Mouse (Mus musculus) thymus, postnatal 0 days (tissue): ENCODE measurements around the gene Fgf3. TPM values are rescaled to one million over a fixed set of nuclear protein-coding genes. Genes with fewer than 3 reads are reported as not detected.

Source experiments
- DNase-seq: peaks from one replicate; pipeline ENCODE4 v3.0.0-alpha.2; 2015; ENCODE audit warnings: low spot score
- polyA plus RNA-seq: library from polyadenylated mRNA; unstranded; fragments of >200 nt; fragmentation: Nextera tagmentation; extraction: Ambion mirVana; gene quantifications from 2 replicates; pipeline ENCODE4 v1.2.1, GENCODE M21; 2015

Fgf3 gene
- 0.88 and 1.1 TPM in 2 replicates for polyA plus RNA-seq

GRCm38 (mm10) chr7:144837891-144838488 is at the start of gene Fgf3:
Fgf3 (plus strand) TSS chr7:144838083.
- DNase-seq, result no peak

DNA sequence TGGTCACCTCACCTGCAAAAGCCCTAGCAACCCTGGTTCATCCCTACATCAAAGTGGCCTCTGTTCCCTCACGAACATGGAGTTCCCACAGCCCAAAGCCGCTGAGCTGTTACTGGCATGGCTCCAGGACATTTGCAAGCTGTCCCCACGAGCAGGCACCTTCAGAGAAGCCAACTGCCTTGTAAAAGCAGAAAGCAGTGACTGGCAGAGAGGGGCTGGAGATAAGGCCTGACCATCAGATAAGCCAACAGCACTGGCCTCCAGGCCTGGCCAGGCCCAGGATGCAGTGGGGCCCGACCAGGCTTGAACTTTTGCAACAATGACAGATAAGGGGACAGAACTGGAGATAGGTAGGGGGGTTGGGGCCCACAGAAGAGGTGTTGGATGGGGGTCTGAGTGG is 49.3 kb upstream of the Fgf3 start:
- DNase-seq, result no peak

GRCm38 (mm10) chr7:144789601-144790556 is 48.0 kb upstream of the Fgf3 start:
- peak; percentile 9 for DNase-seq

GRCm38 (mm10) chr7:144791426-144791825 is 46.5 kb upstream of the Fgf3 start:
- no peak for DNase-seq

- DNase-seq, result no peak
Measured at GRCm38 (mm10) chr7:144793296-144793695, 44.6 kb upstream of the Fgf3 start.

GRCm38 (mm10) chr7:144795976-144796474 is 41.9 kb upstream of the Fgf3 start:
- no peak for DNase-seq

- DNase-seq, result no peak
Measured at GRCm38 (mm10) chr7:144796986-144797735, 40.7 kb upstream of the Fgf3 start.

GRCm38 (mm10) chr7:144798471-144798870 is 39.4 kb upstream of the Fgf3 start:
- no peak for DNase-seq

DNA sequence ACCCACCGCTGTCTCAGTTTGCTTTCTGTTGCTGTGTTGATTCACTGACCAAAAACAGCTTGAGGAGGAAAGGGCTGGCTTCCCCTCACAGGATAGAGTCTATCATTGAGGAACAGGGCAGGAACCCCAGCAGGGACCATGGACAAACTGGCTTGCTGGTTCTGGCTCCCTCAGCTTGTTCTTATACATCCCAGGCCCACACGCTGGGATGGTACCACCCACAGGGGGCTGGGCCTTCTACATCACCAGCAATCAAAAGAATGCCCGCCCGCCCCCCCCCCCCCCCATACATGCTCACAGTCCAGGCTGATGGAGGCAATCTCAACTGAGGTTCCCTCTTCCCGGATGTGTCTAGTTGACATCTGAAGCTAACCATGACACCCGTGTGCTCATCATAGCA is 30.8 kb upstream of the Fgf3 start:
- no peak for DNase-seq

- DNase-seq, result no peak
Measured at GRCm38 (mm10) chr7:144807976-144808577, 29.8 kb upstream of the Fgf3 start.

- DNase-seq, result no peak
Measured at GRCm38 (mm10) chr7:144811521-144811920, 26.4 kb upstream of the Fgf3 start.

DNA sequence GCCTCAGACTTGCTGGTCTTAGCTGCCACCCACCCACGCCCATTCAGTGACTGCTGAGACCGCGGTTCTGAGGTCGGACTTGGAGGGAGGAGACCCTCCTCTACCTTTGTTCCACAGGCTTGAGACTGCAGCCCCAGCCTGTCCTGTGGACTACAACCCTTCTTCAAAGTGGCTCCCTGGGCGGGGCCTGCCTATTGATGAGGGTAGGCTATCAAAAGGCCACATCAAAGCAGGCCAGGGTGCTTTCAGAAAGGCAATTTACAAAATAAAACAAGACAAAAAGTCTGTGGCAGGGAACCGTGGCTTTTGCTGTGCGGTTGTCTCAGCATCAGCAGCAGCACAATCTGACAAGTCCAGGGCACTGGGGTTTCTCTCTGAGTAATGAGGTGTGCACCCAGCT is 16.0 kb upstream of the Fgf3 start:
- no peak for DNase-seq

DNA sequence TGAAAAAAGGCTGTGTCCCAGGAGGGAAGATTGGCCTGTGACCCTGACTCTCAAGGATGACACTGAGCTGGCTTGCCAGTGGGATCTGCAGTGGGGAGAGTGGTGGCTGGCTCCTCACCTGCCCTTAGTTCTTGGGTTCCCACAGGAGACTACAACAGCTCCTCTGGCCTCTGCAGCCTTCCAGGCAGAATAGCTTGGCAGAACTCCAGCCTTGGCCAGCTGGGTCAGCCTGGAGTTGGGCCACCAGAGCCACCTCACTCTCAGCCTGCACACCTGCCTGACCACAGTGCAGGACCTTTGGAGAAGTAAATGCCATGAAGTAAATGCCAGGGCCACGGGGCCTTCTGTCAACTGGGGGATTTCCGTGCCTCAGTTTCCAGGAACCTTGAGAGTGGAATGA is 13.9 kb upstream of the Fgf3 start:
- no peak for DNase-seq

- no peak for DNase-seq
Measured at GRCm38 (mm10) chr7:144828369-144828768, 9.5 kb upstream of the Fgf3 start.

DNA sequence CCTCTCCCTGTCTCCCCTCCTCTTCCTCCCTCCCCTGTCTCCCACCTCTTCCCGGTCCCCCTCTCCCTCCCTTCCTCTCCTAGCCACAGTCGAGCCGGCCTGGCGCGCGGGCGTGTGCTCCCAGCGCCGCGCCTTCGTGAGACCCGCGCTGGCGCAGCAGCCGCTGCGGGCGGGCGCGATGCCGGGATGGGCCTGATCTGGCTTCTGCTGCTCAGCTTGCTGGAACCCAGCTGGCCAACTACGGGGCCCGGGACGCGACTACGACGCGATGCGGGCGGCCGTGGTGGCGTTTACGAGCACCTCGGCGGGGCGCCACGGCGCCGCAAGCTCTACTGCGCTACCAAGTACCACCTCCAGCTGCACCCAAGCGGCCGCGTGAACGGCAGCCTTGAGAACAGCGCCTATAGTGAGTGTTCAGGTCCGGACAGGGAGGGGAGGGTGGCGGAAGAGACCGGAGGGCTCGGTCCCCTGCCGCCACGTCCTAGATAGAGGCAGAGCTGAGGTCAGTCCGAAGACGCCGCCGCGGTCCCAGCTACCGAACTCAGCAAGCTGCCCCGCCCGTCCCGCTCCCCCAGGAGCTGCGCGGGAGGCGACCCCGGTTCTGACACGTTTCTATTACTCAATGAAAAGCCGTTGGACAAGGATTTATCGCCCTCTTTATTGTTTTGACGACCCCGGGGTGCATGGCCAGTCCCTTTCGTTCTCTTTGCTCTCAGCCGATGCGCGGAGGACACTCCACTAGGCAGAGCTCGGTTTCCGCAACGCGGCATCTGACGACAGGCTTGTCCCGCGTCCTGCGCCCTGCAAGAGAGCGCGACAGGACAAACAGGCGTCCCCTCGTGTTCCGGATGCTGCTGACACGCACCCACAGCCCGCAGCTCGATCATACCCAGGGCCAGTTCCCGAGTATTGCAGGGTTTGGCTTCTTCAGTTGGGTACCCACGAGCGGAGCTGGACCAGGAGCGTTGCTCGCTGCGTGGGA is 930 bp downstream of the Fgf3 start:
- DNase-seq, result no peak

GRCm38 (mm10) chr7:144846158-144846557 is 8.3 kb downstream of the Fgf3 start:
- peak; percentile 47 for DNase-seq

- DNase-seq, result no peak
Measured at GRCm38 (mm10) chr7:144847067-144847466, 9.2 kb downstream of the Fgf3 start, which contains the start of gene Fgf4. Fgf4 (plus strand) TSS chr7:144847367.

DNA sequence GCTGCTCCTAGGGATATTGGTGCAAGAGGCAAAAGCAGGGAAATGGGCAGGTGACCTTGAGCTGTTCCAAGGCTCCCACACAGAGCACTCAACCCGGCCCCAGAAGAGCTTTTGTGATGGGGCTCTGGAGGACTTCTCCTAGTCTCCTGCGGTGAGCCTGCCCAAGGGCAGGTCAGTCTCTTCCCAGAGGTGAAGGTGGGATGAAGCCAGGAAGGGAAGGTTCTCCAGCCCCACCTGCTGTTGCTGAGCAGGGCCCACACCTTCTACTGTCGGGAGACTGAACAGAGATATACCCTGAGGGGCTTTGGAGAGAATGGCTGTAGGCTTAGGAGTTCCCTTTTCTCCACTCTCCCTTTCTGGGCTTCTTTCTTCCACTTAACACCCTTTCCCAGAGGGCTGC is 13.4 kb downstream of the Fgf3 start:
- DNase-seq, result no peak

DNA sequence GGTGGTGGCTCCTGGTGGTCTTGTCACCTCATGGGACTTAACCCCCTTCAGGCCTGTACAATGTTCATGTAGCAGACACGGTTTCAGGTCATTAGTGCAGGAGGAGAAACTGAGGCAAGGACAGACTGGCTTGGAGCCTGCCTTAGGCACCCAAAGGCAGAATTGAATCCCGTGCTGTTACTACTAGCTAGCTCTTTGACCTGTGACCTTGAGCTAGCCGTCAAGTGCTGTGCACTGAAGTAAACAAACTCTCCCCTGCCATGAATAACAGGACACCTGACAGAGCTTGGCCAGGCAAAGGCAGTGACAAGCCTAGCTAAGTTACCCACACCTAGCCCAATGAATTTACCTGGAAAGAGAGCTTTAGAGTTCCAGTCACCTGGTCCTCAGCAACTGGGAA is 17.1 kb downstream of the Fgf3 start:
- no peak for DNase-seq

DNA sequence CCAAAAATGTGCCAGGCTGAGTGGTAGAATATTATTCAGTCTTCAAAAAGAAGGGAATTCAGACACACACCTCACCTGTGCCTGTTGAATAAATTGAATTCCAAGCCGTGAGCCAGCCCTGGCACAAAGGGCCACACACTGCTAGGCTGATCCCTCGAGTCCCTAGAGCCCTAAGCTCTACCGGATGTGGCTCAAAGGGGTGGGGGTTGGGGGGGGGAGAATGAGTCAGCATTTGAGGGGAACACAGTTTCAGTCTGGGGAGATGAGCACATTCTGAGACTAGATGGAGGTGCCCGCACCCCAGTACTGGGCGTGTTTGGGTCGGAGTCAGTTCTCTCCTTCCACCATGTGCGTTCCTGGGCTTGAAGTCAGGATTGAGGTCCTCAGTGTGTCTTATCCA is 19.3 kb downstream of the Fgf3 start:
- DNase-seq, result peak; percentile 12
